Mouse (Mus musculus): ENCODE results near the gene Gm20721. TPM values are rescaled to one million over a fixed set of nuclear protein-coding genes. Genes with fewer than 3 reads are reported as not detected.

Gene Gm20721
- polyA plus RNA-seq, 1 experiment from 2014 or later, result 8.6 TPM

GRCm38 (mm10) chr2:174288673-174289430 is 57.7 kb downstream of the Gm20721 start:
- no peak for DNase-seq (ENCODE audit: low spot score)
- WGBS, result 37% methylated on average over 12 of the region's 12 CpGs

GRCm38 (mm10) chr2:174287921-174288320 is 58.6 kb downstream of the Gm20721 start:
- TF ChIP-seq CTCF (IDR thresholded peaks at IDR 0.05; ENCODE audit: low read depth), result no peak
- no peak for ATAC-seq (replicated peaks; ENCODE audit: low FRiP score, low read depth)
- Histone ChIP-seq H3K9me3 (replicated peaks; ENCODE audit: low read length) (peaks cover 17% of the 10 kb centered on the region), H3K27me3 (ENCODE audit: insufficient read depth, low read length) (peaks cover 16% of the 10 kb centered on the region), H3K36me3 (ENCODE audit: insufficient read depth, low read length) (peaks cover 26% of the 10 kb centered on the region), H3K9ac (ENCODE audit: low read depth, low read length) (no peak overlapping the region), H3K27ac (no peak overlapping the region), H3K4me3 (replicated peaks; ENCODE audit: low read depth, low read length) (no peak overlapping the region), H3K4me1 (replicated peaks; ENCODE audit: insufficient read depth, low read length) (peaks cover 6% of the 10 kb centered on the region; the same call in 1 of the 2 replicates), H3K4me2 (ENCODE audit: low read length) (no peak overlapping the region)
- DNase-seq (ENCODE audit: low spot score), result no peak
- 32% methylated on average over 7 of the region's 7 CpGs for WGBS

More at GRCm38 (mm10) chr2:174288673-174289430, 57.7 kb downstream of the Gm20721 start:
- Histone ChIP-seq H3K4me1 (replicated peaks; ENCODE audit: insufficient read depth, low read length) (peaks cover 6% of the 10 kb centered on the region; the same call in 1 of the 2 replicates), H3K9ac (ENCODE audit: low read depth, low read length) (no peak overlapping the region), H3K4me3 (replicated peaks; ENCODE audit: low read depth, low read length) (no peak overlapping the region), H3K27ac (no peak overlapping the region), H3K9me3 (replicated peaks; ENCODE audit: low read length) (peaks cover 17% of the 10 kb centered on the region), H3K36me3 (ENCODE audit: insufficient read depth, low read length) (peaks cover 25% of the 10 kb centered on the region), H3K4me2 (ENCODE audit: low read length) (no peak overlapping the region), H3K27me3 (ENCODE audit: insufficient read depth, low read length) (peaks cover 16% of the 10 kb centered on the region)
- no peak for TF ChIP-seq CTCF (IDR thresholded peaks at IDR 0.05; ENCODE audit: low read depth)
- peak; percentile 52; the same call in 1 of the 2 replicates for ATAC-seq (replicated peaks; ENCODE audit: low FRiP score, low read depth)

- Histone ChIP-seq H3K9me3 (replicated peaks; ENCODE audit: low read length) (peaks cover 17% of the 10 kb centered on the region), H3K4me2 (ENCODE audit: low read length) (peak overlapping the region; percentile 19; the same call in 1 of the 2 replicates), H3K27me3 (ENCODE audit: insufficient read depth, low read length) (peaks cover 16% of the 10 kb centered on the region), H3K9ac (ENCODE audit: low read depth, low read length) (no peak overlapping the region), H3K4me3 (replicated peaks; ENCODE audit: low read depth, low read length) (peak overlapping the region; percentile 26), H3K27ac (no peak overlapping the region), H3K4me1 (replicated peaks; ENCODE audit: insufficient read depth, low read length) (no peaks in the 10 kb centered on the region), H3K36me3 (ENCODE audit: insufficient read depth, low read length) (peaks cover 26% of the 10 kb centered on the region)
- ATAC-seq (replicated peaks; ENCODE audit: low FRiP score, low read depth) (no peak), DNase-seq (ENCODE audit: low spot score) (no peak)
- 50% methylated on average over 34 of the region's 34 CpGs for WGBS
- no peak for TF ChIP-seq CTCF (IDR thresholded peaks at IDR 0.05; ENCODE audit: low read depth)
Measured at GRCm38 (mm10) chr2:174285921-174286470, 60.5 kb downstream of the Gm20721 start.

- H3K9ac ChIP-seq (ENCODE audit: low read depth, low read length), result no peak overlapping the region
- peaks cover 17% of the 10 kb centered on the region for H3K9me3 ChIP-seq (replicated peaks; ENCODE audit: low read length)
- H3K4me2 ChIP-seq (ENCODE audit: low read length), result peak overlapping the region; percentile 44
- no peak overlapping the region for H3K27ac ChIP-seq
- no peaks in the 10 kb centered on the region for H3K4me1 ChIP-seq (replicated peaks; ENCODE audit: insufficient read depth, low read length)
- ATAC-seq (replicated peaks; ENCODE audit: low FRiP score, low read depth) (0 out of 2 replicates have a peak, but pooled peaks have one; percentile 9), DNase-seq (ENCODE audit: low spot score) (no peak)
- peaks cover 16% of the 10 kb centered on the region for H3K27me3 ChIP-seq (ENCODE audit: insufficient read depth, low read length)
- H3K36me3 ChIP-seq (ENCODE audit: insufficient read depth, low read length), result peaks cover 26% of the 10 kb centered on the region
- no peak for TF ChIP-seq CTCF (IDR thresholded peaks at IDR 0.05; ENCODE audit: low read depth)
- H3K4me3 ChIP-seq (replicated peaks; ENCODE audit: low read depth, low read length), result peak overlapping the region; percentile 26
- WGBS, result 53% methylated on average over 58 of the region's 58 CpGs
Measured at GRCm38 (mm10) chr2:174284807-174285457, 61.6 kb downstream of the Gm20721 start.

DNA sequence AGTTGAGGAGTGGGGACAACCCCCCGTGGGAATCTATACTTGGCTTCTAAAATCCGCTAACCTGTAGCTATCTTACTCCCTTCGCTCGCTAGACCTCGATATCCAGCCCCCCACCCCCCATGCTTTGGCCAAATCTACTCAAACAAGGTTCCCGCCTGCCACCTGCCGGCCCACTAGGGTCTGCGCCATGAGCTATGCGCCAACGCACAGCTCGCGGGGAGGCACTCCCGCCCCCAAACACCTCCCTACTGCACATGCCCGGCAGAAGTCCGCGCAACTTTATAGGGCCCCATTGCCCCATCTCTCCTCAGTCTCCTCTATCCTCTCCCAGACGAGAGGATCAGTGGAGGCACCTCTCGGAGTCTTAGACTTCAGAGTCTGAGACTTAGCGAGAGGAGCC is 62.5 kb downstream of the Gm20721 start, which contains the start of gene Gnas:
Gnas (plus strand) TSS at position 310 of the 400 bp plus-strand sequence.
- Histone ChIP-seq H3K36me3 (ENCODE audit: insufficient read depth, low read length) (peaks cover 26% of the 10 kb centered on the region), H3K27ac (no peak within 1 kb of the TSS), H3K4me2 (ENCODE audit: low read length) (peak within 1 kb of the TSS; percentile 44), H3K4me3 (replicated peaks; ENCODE audit: low read depth, low read length) (peak within 1 kb of the TSS; percentile 26), H3K9me3 (replicated peaks; ENCODE audit: low read length) (peaks cover 17% of the 10 kb centered on the region), H3K9ac (ENCODE audit: low read depth, low read length) (no peak within 1 kb of the TSS), H3K4me1 (replicated peaks; ENCODE audit: insufficient read depth, low read length) (no peaks in the 10 kb centered on the region), H3K27me3 (ENCODE audit: insufficient read depth, low read length) (peaks cover 16% of the 10 kb centered on the region)
- peak; percentile 69 for TF ChIP-seq CTCF (IDR thresholded peaks at IDR 0.05; ENCODE audit: low read depth)
- DNase-seq (ENCODE audit: low spot score) (peak; percentile 67), ATAC-seq (replicated peaks; ENCODE audit: low FRiP score, low read depth) (peak; percentile 38; the same call in 1 of the 2 replicates)
- WGBS, result 41% methylated on average over 19 of the region's 19 CpGs

DNA sequence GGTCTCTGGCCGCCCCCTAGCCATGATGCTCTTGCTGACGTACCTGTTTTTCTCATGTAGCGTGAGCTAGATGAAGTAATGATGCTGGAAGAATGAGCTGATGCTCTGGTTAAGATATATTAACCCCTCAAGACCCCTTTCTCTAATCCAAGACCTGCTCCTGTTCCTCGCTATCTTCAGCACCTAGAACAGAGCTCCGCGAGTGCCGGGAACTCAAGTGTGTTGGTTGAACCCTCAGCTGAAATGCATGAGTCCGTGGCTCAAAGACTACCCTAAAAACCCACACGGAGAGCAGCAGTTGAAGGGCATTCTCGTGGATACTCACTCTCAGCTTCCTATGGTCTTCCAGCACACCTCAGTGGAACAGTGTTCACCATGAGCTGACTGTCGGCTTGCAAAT is 63.2 kb downstream of the Gm20721 start:
- Histone ChIP-seq H3K36me3 (ENCODE audit: insufficient read depth, low read length) (peaks cover 26% of the 10 kb centered on the region), H3K27ac (no peak overlapping the region), H3K27me3 (ENCODE audit: insufficient read depth, low read length) (peaks cover 16% of the 10 kb centered on the region), H3K4me3 (replicated peaks; ENCODE audit: low read depth, low read length) (0 out of 2 replicates have a peak overlapping the region, but pooled peaks have one; percentile 26), H3K9me3 (replicated peaks; ENCODE audit: low read length) (peaks cover 17% of the 10 kb centered on the region), H3K9ac (ENCODE audit: low read depth, low read length) (no peak overlapping the region), H3K4me1 (replicated peaks; ENCODE audit: insufficient read depth, low read length) (no peaks in the 10 kb centered on the region), H3K4me2 (ENCODE audit: low read length) (peak overlapping the region; percentile 44)
- no peak; the same call in 1 of the 2 replicates for TF ChIP-seq CTCF (IDR thresholded peaks at IDR 0.05; ENCODE audit: low read depth)
- DNase-seq (ENCODE audit: low spot score), result no peak
- ATAC-seq (replicated peaks; ENCODE audit: low FRiP score, low read depth), result no peak
- 57% methylated on average over 11 of the region's 11 CpGs for WGBS

Other genes starting within 250 kb of the Gm20721 start
- gene Npepl1, start 236.4 kb downstream of the Gm20721 start, polyA plus RNA-seq (2015; fragmentation: Nextera tagmentation; extraction: Ambion mirVana), result 50.2 and 51.5 TPM in 2 replicates
- 1,338 and 1,363 TPM in 2 replicates for gene Gnas, start 62.4 kb downstream of the Gm20721 start, polyA plus RNA-seq (2015; fragmentation: Nextera tagmentation; extraction: Ambion mirVana)
- 69.6 and 79.0 TPM in 2 replicates for gene Nelfcd, start 69.1 kb upstream of the Gm20721 start, polyA plus RNA-seq (2015; fragmentation: Nextera tagmentation; extraction: Ambion mirVana)
- gene Ctsz, start 92.3 kb upstream of the Gm20721 start, polyA plus RNA-seq (2015; fragmentation: Nextera tagmentation; extraction: Ambion mirVana), result 131 and 132 TPM in 2 replicates
- 0.32 and 0.41 TPM in 2 replicates for gene Tubb1, start 104.0 kb upstream of the Gm20721 start, polyA plus RNA-seq (2015; fragmentation: Nextera tagmentation; extraction: Ambion mirVana)
- gene Atp5e, start 117.4 kb upstream of the Gm20721 start, polyA plus RNA-seq (2015; fragmentation: Nextera tagmentation; extraction: Ambion mirVana), result 1,098 and 1,156 TPM in 2 replicates
- 98.9 and 105 TPM in 2 replicates for gene Prelid3b, start 126.4 kb upstream of the Gm20721 start, polyA plus RNA-seq (2015; fragmentation: Nextera tagmentation; extraction: Ambion mirVana)

All from kidney, postnatal 0 days (tissue).